9 mouse cellular contexts compared by ENCODE assay signal in genomic region chr12:69985546-69985945, GRCm38 (mm10). TPM values are rescaled to one million over a fixed set of nuclear protein-coding genes. Genes with fewer than 3 reads are reported as not detected.
DNase-seq lines count a peak whose midpoint lies in the region; ATAC-seq and TF ChIP-seq lines count a peak whose summit lies in the region.
"Had no signal": no experiment of that assay in that cellular context is flagged by ENCODE, and none has a peak within 500 bp of the region (broad histone marks: within the 10 kb centered on the region; RNA-seq: fewer than 3 reads in every experiment).

No protein-coding gene starts in this region.

- H3K9me3 ChIP-seq in heart, embryonic 13.5 days, result no peaks in the 10 kb centered on the region
- H3K9me3 ChIP-seq in midbrain, embryonic 11.5 days (ENCODE audit: control insufficient read depth, low read length), result no peaks in the 10 kb centered on the region

- H3K9ac ChIP-seq in heart, embryonic 13.5 days, result peak overlapping the region; percentile 98
- H3K9ac ChIP-seq in midbrain, embryonic 11.5 days (ENCODE audit: low read length), result peak overlapping the region; percentile 89

- H3K36me3 ChIP-seq in heart, embryonic 13.5 days, result peaks cover 37% of the 10 kb centered on the region
- H3K36me3 ChIP-seq in midbrain, embryonic 11.5 days (ENCODE audit: control insufficient read depth, insufficient read depth, low read length), result 0 out of 2 replicates have a peak, but pooled peaks cover under 1% of the 10 kb centered on the region

- H3K27me3 ChIP-seq in heart, embryonic 13.5 days (replicated peaks), result no peaks in the 10 kb centered on the region
- no peaks in the 10 kb centered on the region for H3K27me3 ChIP-seq in midbrain, embryonic 11.5 days (ENCODE audit: control insufficient read depth, insufficient read depth, low read length)

- H3K4me3 ChIP-seq in heart, embryonic 13.5 days, result peak overlapping the region; percentile 97
- peak overlapping the region; percentile 69 for H3K4me3 ChIP-seq in bone marrow macrophage, adult 2 months (ENCODE audit: insufficient read depth, low read length)
- peak overlapping the region; percentile 92 for H3K4me3 ChIP-seq in midbrain, embryonic 11.5 days (ENCODE audit: low read depth, low read length)

- peak overlapping the region; percentile 83 for H3K4me2 ChIP-seq in heart, embryonic 13.5 days
- H3K4me2 ChIP-seq in midbrain, embryonic 11.5 days, result peak overlapping the region; percentile 72

- no peak for TF ChIP-seq POLR2A in bone marrow macrophage, adult 2 months (IDR thresholded peaks at IDR 0.05; ENCODE audit: borderline replicate concordance, low read depth, low read length)

- H3K4me1 ChIP-seq in heart, embryonic 13.5 days, result peaks cover 44% of the 10 kb centered on the region
- H3K4me1 ChIP-seq in bone marrow macrophage, adult 2 months (ENCODE audit: control insufficient read depth, insufficient read depth, low read length), result peaks cover 13% of the 10 kb centered on the region
- peaks cover 6% of the 10 kb centered on the region for H3K4me1 ChIP-seq in midbrain, embryonic 11.5 days (ENCODE audit: control insufficient read depth, insufficient read depth, low read length)

- TF ChIP-seq CTCF in bone marrow macrophage, adult 2 months (IDR thresholded peaks at IDR 0.05; ENCODE audit: low read depth, low read length), result no peak

- DNase-seq in heart, adult 9 months (ENCODE audit: low spot score in 2 of 2), result no peak
- peak; percentile 33 for DNase-seq in induced T-regulatory cell, adult 2 months (ENCODE audit: low read depth)
- DNase-seq in midbrain, embryonic 11.5 days (ENCODE audit: low spot score, missing footprints), result no peak
- no peak for DNase-seq in right cerebral cortex, postnatal 4 days
- no peak for DNase-seq in kidney, adult 11 months
- DNase-seq in right cerebral cortex, postnatal 25 days, result no peak
- DNase-seq: layer of hippocampus, adult 9-11 months had no signal

- ATAC-seq in heart, embryonic 13.5 days (ENCODE audit: extremely low read depth, insufficient number of reproducible peaks, low FRiP score, low TSS enrichment), result no peak
- ATAC-seq in midbrain, embryonic 11.5 days (ENCODE audit: low FRiP score), result no peak

- peak overlapping the region; percentile 96; the same call in 1 of the 2 replicates for H3K27ac ChIP-seq in heart, embryonic 13.5 days (replicated peaks)
- H3K27ac ChIP-seq in bone marrow macrophage, adult 2 months (ENCODE audit: insufficient read depth, low read depth, low read length), result peak overlapping the region; percentile 44
- H3K27ac ChIP-seq in midbrain, embryonic 11.5 days (ENCODE audit: low read depth, low read length), result no peak overlapping the region

- WGBS in heart, embryonic 13.5 days, result 34% methylated on average over 4 of the region's 4 CpGs
- WGBS in midbrain, embryonic 11.5 days, result 42% methylated on average over 4 of the region's 4 CpGs

RNA-seq across cellular contexts. Expression of gene Sav1, which starts 1.3 kb away (rescaled TPM):
- polyA plus RNA-seq in heart, embryonic 13.5 days (2015; fragmentation: Nextera tagmentation; extraction: Ambion mirVana), result 2.8 and 4.4 TPM in 2 replicates
- 69.9 and 70.7 TPM in 2 replicates for polyA plus RNA-seq in bone marrow macrophage, adult 2 months (2012; ENCODE audit: insufficient read depth, insufficient read length, missing spikeins)
- 7.8 and 8.0 TPM in 2 replicates for polyA plus RNA-seq in midbrain, embryonic 11.5 days (2014; fragmentation: Nextera tagmentation; extraction: Ambion mirVana)
